Mouse (Mus musculus): ENCODE data around the gene Rassf8.

Rassf8 gene

DNA sequence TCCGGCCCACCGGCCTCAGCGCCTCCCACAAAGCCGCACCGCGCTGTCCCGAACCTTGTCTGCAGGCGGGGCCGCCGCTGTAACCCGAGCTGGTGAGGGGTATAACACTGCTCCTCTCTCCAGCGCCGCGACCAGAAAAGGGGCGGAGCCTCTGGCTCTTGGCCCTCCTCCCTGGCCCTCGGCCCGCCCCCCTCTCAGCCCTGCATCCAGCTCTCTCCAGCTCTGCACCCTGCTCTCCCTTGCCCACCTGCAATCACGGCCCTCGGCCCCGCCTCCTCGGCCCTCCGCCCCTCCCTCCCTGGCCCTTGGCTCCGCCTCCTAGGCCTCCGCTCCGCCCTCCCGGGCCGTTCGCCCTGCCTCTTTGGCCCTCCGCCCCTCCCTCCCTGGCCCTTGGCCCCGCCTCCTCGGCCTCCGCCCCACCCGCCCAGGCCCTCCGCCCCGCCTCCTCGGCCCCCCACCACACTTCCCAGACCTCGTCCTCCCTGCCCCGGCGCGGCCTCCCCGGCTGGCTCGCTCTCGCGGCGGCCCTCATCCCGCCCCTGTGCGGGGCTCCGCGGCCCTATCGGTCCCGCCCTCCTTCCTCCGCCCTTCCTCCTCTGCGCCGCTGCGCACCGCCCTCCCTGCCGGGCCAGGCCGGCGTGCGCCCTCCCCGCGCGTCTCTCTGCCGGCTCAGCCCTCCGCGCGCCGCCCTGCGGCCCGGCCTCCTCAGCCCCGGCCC lies at the start of gene Rassf8:
Rassf8 (plus strand) TSS at position 617 of the 718 bp plus-strand sequence.
- DNase-seq (ENCODE audit: low spot score in 2 of 2): peak; percentile 76 to 81

DNA sequence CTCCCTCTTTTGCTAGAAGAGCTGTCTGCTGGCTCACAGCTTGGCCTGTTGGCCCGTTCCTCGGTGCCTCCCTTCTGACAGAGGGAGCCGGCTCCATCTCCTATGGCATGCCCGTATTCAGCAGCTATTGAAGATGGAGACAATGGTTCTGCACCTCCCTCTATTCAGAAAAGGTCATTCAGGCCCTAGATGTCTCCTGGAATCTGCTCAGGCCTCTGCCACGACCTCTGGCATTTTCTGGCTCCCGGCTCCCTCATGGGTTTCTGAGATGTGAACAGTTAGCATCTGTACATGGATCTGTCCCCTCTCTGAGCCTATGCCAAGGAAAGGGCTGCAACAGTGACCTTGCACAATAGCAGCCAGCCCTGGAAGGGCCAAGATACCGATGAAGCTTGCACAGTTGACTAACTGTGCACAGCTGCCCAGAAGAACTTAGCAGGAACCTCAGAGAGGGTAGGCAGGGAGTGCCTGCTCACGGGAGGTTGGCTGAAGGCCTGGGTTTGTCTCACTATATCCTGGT lies 45.5 kb upstream of the Rassf8 start:
- DNase-seq (ENCODE audit: low spot score in 2 of 2): no peak

DNA sequence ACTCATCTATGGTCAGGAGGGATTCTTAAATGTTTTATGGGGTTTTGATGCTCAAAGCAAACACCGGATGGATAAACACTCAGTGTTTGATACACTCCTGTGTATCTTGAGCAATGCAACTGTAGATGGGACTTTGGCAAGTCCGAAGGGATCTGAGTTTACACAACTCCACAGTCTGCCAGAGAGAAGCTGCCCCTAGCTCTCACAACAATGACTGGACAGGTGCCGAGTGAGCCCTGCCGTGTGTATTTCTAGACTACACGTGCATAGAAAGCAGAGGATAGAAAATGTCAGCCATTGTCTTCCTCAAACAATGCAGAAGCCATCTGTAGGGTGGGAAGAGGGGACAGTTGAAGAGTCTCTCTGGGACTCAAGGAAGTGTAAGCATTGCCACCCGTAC lies 42.9 kb upstream of the Rassf8 start:
- no peak for DNase-seq (ENCODE audit: low spot score in 2 of 2)

DNA sequence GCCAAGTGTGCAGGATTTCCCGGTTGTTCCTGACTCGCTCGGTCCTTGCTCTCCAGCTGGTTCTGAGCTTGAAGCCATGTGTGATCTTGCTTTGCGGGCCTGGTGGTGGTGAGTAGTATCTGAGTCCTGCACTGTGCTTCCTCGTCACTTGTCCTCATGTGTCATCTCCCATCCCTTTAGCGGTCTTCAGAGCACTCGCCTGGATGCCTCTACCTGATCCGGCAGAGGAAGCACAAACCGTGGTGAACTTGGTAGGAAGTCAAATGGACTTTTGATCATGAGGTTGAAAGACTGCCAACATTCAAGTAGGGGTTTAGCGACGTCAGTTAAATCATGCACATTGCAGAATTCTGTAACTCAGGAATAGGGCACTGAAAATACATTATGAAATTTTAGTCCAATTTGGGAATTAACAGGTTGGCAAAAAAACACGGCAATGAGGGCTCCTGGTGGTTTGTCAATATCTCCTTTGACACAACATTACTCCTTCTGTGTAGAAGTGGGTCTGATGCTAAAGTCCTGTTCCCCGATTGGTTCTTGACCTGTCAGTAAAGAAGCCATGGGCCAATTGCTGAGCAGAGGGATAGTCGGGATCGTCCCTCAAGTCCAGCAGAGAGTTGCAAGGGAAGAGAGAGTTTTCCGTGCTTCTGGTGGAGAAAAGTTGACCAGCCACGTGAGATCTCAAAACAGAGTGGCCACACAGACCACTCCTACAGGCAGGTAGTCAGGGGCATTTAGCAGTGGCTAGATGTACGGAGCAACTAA lies 36.4 kb upstream of the Rassf8 start:
- no peak for DNase-seq (ENCODE audit: low spot score in 2 of 2)

DNA sequence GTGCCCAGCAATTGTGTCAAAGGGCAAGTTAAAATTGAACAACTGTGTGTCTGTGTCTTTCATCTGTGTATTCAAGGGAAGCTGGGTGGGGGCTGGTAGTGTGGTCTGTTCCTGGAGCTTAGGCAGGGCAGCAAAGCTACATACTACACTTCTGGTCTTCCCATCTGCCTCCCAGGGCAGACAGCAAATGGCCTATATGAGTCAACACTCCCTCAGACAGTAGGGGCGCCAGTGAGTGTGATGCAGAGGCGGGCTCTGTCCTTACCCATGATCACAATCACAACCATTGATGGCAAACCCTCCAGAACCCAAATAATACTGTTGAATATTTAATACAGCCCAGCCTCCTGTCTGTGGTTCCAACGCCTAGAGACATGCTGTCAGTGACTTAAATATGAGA lies 35.8 kb upstream of the Rassf8 start:
- DNase-seq (ENCODE audit: low spot score in 2 of 2): no peak

DNA sequence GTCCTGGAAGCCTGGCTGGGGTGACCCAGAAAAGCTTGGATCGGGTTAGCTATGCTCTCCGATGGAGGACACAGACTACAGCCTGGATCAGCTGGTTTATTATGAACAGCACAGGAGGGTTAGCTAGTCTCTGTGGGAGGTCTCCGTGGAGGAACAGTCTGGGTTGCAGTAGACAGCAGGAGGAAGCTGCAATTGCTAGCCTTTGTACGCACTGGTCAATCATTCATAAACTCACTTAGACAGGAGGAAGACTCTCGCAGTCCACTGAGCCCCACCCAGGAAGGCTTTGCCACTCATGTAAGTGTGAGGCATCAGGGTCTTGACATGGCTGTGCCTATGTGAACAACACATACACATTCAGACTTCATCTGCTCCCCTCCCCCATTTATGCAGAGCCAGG lies 35.2 kb upstream of the Rassf8 start:
- no peak for DNase-seq (ENCODE audit: low spot score in 2 of 2)

DNA sequence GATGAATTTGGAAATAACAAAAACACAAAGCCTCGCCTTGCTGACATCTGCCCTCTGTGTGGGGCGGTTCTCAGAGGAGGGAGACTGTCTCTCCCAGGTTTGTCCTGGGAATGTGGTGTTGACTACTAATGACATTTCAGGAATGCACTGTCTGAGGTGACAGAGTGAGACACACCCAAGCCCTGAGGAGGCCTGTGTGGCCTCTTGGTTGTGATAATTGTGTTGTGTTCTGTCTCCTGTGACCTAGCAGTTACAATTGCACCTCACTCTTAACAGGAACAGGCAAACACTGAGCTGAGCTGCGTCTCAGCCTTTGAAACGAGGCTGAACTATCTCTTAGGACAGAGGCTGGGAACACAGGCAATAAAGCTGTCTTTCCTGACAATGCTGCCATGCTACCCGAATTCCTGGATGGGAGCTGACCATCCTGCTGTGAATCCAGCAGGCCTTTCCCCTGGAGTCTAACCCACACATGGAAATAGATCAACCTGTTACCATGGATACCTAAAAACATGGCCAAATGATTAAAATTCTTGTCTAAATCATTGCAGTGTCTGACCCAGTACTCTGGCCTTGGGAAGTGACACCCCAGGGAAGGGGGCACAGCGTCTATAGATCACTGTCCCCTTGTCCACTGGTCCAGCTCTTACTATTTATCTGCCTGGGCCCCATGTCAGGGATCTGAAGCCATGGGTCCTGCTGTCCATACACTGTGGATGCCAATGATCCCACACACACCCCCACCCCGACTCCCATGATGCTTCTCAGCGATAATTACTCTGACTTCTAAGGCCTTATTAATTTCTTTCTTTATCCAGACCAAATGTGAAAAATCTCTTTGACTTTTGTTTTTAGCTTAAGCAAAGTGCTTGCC lies 33.1 kb upstream of the Rassf8 start:
- DNase-seq (ENCODE audit: low spot score in 2 of 2): no peak

DNA sequence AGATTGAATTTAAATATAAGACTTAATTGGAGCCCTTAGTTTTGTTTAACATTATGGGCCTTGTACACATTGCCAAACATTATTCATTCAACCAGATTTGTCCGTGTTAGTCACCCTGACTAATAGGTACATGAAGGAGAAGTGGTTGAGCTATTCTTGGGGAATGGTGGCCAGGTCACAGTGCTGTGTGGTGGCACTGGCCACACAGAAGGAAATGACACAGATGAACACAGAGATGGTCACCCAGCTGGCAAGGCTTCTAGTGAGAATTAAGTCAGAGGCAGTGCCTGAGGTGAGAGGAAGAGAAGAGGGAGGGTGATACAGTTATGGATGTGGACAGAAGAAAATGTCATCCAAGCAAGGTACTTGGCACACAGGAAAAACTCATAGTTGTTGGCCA lies 32.4 kb upstream of the Rassf8 start:
- DNase-seq (ENCODE audit: low spot score in 2 of 2): no peak

DNA sequence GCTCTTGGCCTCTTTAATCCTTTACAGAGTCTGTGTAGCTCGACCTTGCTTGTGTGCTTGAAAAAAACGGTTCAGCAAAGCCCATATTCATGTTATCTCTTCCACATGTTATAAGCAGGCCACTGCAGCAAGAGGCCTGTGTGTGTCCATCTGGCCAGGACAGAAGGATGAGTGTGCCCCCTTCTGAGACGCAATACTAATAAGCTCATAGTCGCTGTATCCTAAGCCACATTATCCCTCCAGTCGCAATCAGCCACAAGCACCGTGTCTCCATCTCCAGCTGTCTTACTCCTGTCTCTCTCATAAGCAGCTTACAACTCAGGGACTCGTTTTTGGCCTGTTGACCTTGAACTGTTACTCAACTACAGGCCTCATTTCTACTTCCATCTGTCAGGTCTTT lies 24.0 kb upstream of the Rassf8 start:
- DNase-seq (ENCODE audit: low spot score in 2 of 2): no peak

DNA sequence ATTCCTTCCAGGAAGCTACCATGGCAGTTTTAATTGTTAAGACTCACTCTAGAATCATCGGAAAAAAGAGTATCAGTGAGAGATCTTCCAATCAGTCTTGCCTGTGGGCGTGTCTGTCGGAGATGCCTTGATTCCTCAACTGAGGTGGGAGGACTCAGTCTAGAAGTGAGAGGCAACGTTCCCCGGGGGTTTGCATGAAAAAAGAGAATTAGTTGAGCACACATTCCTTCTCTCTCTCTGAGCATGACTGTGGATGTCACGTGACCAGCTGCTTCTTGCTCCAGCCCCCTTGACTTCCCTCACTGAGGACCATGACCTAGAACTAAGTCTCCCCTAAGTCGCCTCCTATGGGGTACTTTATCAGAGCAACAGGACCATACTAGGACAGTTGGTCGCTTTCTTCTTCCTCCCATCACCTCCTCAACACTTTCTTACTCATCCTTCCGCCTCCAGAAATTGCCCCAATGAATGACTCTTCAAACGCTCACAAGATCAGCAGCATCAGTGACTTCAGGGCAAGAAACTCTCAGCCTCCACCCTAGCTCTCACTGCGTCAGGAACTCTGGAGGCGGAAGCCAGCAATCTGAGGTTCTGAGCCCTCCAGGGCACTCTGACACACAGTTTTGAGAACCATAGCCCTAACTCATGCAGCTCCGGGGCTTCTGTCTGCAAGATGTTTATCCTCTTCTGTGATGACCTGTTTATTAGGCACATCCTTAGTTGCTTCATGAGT lies 23.3 kb upstream of the Rassf8 start:
- DNase-seq (ENCODE audit: low spot score in 2 of 2): no peak

DNA sequence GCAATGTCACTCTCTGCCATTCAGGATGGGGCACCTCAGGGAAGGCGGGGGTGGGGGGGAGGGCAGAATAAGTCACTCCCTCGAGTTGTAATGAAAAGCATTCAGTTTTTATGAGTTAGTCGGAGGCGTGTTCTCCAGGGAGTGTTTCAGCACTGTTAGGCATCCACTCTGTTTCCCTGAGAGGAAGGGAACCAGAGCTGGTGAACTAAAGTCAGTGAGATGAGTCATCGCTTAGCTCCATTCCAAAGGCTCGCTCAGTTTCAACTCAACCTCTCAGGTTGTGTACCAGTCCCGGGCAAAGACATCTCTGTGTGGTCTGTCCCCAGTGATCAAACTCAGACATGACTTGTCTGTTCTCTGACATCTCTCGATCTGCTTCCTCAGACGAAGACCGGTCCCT lies 20.7 kb upstream of the Rassf8 start:
- no peak for DNase-seq (ENCODE audit: low spot score in 2 of 2)

DNA sequence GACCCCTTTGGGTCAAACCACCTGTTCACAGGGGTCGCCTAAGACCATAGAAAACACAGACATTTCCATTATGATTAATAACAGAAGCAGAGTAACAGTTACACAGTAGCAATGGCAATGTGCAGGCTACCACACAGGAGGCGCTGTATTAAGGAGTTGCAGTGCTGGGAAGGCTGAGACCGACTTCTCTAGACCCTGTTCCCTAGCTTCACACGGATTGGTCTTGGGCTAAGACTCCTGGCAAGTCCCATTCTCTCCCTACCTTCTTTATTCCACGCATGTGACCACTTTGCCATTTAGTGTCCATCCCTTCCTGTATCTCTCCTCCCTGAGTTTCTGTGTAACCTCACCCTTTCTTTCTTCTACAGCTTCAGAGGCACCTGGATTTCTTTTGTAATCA lies 19.6 kb upstream of the Rassf8 start:
- DNase-seq (ENCODE audit: low spot score in 2 of 2): no peak

DNA sequence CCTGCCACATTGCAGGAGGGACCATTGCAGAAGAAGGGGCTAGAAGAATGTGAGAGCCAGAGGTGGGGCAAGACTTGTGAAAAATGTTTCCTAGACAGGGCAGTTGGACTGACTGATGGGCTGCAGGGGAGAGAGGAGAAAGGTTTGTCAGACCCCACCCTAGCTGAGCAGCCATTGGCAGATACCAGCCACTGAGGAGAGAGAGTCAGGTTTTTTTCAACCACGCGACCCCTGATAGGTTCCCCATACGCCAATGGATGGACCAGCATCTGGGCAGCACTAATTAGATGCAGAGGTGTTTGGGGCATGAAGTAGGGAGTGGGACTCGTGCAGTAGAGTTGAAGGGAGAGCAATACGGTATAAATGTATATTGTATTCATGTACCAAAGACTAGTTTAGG lies 13.7 kb upstream of the Rassf8 start:
- DNase-seq (ENCODE audit: low spot score in 2 of 2): no peak

DNA sequence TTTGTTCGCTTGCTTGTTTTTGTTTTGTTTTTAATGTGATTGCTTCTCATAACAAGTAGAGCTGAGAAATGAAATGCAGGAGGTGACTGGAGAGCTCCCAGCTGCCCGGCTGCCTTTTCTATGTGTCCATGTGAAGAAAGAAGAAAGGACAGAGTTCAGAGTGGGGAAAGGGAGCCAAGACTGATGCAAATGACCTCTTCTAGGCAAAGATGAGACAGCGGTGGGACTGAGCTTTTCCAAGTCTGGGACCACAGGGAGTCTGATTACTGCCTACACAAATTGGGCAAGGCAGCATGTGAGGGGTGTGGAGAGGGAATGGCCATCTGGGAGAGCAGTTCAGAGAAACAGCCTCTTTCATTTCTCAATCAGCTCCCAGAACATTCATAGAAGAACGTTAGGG lies 13.3 kb upstream of the Rassf8 start:
- no peak for DNase-seq (ENCODE audit: low spot score in 2 of 2)

DNA sequence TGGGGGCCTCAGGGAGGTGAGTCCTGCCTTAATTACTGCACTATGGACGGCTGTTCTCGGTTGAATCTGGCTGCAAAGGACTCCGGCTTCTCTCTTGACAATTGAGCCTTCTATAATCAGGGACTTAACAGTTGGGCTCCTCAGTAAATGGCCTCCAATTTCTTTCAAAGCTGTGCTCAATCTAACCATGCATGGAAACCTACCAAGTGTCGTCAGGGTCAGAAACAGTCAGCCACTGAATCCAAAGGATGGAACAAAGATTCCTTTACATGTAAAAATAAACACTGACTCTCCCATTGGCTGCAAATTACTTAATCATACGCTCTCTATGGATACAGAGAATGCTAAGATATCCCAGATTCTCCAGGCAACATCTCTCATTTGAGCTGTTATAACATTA lies 12.6 kb upstream of the Rassf8 start:
- no peak for DNase-seq (ENCODE audit: low spot score in 2 of 2)

DNA sequence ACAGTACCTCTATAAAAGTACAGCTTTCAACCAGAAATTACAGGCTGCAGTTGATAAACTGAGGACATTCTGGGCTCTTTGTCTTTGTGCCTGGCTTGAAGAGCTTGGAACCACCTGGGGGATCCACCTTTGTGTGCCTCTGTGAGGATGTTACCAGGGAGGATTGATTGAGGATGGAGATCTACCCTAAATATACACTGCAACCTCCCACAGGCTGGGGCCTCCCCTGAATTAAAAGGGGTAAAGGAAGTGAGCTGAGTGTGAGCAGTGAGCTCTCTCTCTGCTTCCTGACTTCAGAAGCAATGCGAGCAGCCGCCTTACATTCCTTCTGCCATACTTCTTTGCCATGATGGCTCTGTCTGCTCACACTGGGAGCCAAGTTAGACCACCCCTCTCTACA lies 10.4 kb upstream of the Rassf8 start:
- DNase-seq (ENCODE audit: low spot score in 2 of 2): no peak

DNA sequence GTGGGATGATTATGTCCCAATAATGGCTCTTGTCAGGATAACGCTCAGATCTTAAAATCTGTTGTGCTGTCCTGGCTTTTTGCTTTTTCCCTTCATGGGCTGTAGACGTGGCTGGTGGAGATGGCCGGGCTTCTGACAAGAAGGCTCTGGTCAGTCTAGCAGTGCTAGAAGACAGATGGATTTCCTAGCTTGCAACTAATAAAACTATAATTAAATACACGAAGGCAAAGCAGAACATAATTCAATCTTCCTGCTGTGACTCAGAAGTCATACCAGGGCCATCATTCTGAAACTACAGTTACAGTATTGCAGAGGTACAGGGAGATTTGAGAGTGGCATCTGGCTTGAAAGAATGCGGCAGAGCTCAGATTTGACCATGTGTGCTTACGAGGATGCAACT lies 7.3 kb upstream of the Rassf8 start:
- DNase-seq (ENCODE audit: low spot score in 2 of 2): no peak

DNA sequence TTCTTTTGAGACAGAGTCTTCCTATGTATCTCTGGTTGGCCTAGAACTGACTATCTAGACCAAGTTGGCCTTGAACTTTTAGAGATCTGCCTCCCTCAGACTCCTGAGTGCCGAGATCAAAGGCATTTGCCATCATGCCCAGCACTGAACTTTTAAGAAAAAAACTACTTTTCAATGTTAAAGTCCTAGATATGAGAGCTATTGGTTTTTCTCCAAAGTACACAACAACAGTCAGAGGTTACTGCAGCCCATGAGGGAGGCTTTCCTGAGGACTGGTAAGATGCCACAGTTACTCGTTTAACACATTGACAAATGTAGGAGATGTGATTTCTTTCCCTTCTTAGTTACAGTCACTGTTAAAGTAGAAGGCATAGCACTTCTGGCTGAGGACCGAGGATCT lies 6.5 kb upstream of the Rassf8 start:
- no peak for DNase-seq (ENCODE audit: low spot score in 2 of 2)

DNA sequence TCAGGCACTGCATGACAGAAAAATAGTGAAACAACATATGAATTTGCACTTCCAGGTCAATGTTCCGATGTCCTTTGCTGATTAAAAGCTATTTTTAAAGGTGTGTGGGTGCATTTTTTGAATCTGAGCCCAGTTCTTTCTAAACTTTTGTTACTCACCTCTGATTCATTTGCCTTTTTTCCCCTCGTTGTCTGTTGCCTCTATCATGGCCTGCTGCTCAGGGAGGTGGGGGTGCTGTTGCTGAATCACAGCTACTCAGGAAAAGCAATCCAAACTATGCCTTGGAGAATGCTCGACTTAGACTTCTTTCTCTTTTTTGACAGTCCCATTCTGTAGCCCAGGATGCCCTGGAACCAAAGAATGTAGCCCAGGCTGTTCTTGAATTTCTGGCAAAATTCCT lies 1.3 kb upstream of the Rassf8 start:
- no peak for DNase-seq (ENCODE audit: low spot score in 2 of 2)

DNA sequence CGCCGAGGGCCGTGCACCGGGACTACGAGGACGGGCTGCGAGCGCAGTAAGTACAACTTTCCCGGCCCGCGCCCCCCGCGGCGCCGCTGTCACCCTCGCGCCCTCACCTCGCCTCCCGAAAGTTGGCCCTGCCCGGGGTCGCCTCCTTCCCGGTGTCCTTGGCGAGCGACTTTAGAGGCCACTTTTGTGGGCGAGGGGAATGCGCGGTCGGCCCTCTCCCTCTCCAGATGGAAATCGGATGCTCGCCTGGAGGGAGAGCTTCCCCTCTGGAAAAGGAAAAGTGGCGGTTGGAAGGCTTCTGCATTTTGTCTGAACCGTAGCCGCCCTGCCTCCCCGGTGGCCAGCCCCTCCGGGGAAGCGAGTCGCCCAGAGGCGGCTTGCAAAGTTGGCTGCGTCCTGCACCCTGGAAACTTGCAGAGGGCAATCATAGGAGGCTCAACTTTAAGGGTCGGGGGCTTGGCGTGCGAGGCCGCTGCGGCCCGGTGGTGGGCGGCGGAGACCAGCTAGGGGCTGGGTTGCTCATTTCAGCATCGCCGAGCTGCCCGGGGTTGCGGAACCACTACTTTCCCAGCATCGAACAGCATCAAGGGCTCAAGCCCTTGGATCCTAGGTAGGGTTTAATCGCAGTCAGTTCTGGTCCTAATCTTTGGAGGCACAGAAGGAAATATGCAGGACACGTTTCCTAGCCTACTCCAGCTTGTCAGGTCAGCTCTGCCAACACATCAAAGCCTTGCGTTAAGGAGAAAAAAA lies 548 bp downstream of the Rassf8 start:
- DNase-seq (ENCODE audit: low spot score in 2 of 2): peak in 1 of 2 experiments; percentile 6

Data from spleen, postnatal 36 days (tissue).